Mouse (Mus musculus) intestine, embryonic 15.5 days (tissue): ENCODE data around the gene Ndufc1. TPM values are rescaled to one million over a fixed set of nuclear protein-coding genes. Genes with fewer than 3 reads are reported as not detected.
A peak's percentile ranks its signal among the peaks of the same experiment; 100 is the strongest.
"Not testable (repeated sequence)": the region's sequence is repeated elsewhere in the genome, so short reads cannot be mapped to it uniquely, and the experiment has no call there.

Source experiments
- ATAC-seq: fragments of 200-750 bp; cut with Nextera tagmentation; 2 replicates; pipeline ENCODE4 v1.8.0; 2017; ENCODE audit warnings: moderate TSS enrichment, moderate library complexity
- H3K27ac ChIP-seq: fragments of 300-500 bp; sonication (generic); 2 replicates; pipeline ENCODE4 v1.5.1; 2015; ENCODE audit warnings: mild to moderate bottlenecking, inconsistent platforms
- H3K27me3 ChIP-seq: fragments of 300-500 bp; sonication (generic); replicated peaks from 2 replicates; pipeline ENCODE4 v1.6.1; 2015; ENCODE audit warnings: inconsistent platforms
- H3K36me3 ChIP-seq: fragments of 300-500 bp; sonication (generic); 2 replicates; pipeline ENCODE4 v1.6.1; 2015; ENCODE audit warnings: inconsistent platforms
- H3K4me1 ChIP-seq: fragments of 300-500 bp; sonication (generic); replicated peaks from 2 replicates; pipeline ENCODE4 v1.6.1; 2015; ENCODE audit warnings: inconsistent platforms
- H3K4me2 ChIP-seq: fragments of 300-500 bp; sonication (generic); replicated peaks from 2 replicates; pipeline ENCODE4 v1.6.1; 2015; ENCODE audit warnings: mild to moderate bottlenecking, inconsistent platforms
- H3K4me3 ChIP-seq: fragments of 300-500 bp; sonication (generic); replicated peaks from 2 replicates; pipeline ENCODE4 v1.5.1; 2015; ENCODE audit warnings: inconsistent platforms
- H3K9ac ChIP-seq: fragments of 300-500 bp; sonication (generic); 2 replicates; pipeline ENCODE4 v1.6.1; 2015; ENCODE audit warnings: inconsistent platforms
- H3K9me3 ChIP-seq: fragments of 300-500 bp; sonication (generic); 2 replicates; pipeline ENCODE4 v1.6.1; 2016; ENCODE audit warnings: inconsistent platforms
- WGBS: fragments of 180-500 bp; shearing (Covaris S2); methylation state at CpG from one replicate; pipeline ENCODE4 v1.1.7; 2015; 5-methylcytosine and 5-hydroxymethylcytosine counted together
- polyA plus RNA-seq: library from polyadenylated mRNA; unstranded; fragments of >200 nt; fragmentation: Nextera tagmentation; extraction: Ambion mirVana; gene quantifications from 2 replicates; pipeline ENCODE4 v1.2.1, GENCODE M21; 2015

Gene Ndufc1
- 798 and 916 TPM in 2 replicates for polyA plus RNA-seq

- H3K9me3 ChIP-seq = no peaks in the 10 kb centered on the region
- H3K4me2 ChIP-seq = peak within 1 kb of the TSS; percentile 61
- H3K27ac ChIP-seq = peak within 1 kb of the TSS; percentile 93
- under 1% methylated on average over 40 of the region's 40 CpGs for WGBS
- peak within 1 kb of the TSS; percentile 72 for H3K4me3 ChIP-seq
- H3K27me3 ChIP-seq = no peaks in the 10 kb centered on the region
- ATAC-seq = peak; percentile 91
- H3K4me1 ChIP-seq = no peaks in the 10 kb centered on the region
- H3K9ac ChIP-seq = peak within 1 kb of the TSS; percentile 78
- H3K36me3 ChIP-seq = peaks cover 3% of the 10 kb centered on the region; the same call in 1 of the 2 replicates
Observed at GRCm38 (mm10) chr3:51408561-51409183, at the start of gene Ndufc1. Ndufc1 (minus strand) TSS chr3:51408988.

GRCm38 (mm10) chr3:51434871-51435595, 26.2 kb upstream of the Ndufc1 start:
- no peak overlapping the region for H3K4me3 ChIP-seq
- no peaks in the 10 kb centered on the region for H3K27me3 ChIP-seq
- ATAC-seq = no peak
- no peak overlapping the region for H3K27ac ChIP-seq
- H3K4me1 ChIP-seq = no peaks in the 10 kb centered on the region
- 91% methylated on average over 3 of the region's 3 CpGs for WGBS
- no peak overlapping the region for H3K9ac ChIP-seq
- no peak overlapping the region for H3K4me2 ChIP-seq
- no peaks in the 10 kb centered on the region for H3K9me3 ChIP-seq
- H3K36me3 ChIP-seq = no peaks in the 10 kb centered on the region

GRCm38 (mm10) chr3:51434364-51434763, 25.6 kb upstream of the Ndufc1 start:
- H3K4me2 ChIP-seq, H3K9ac ChIP-seq, H3K27me3 ChIP-seq, ATAC-seq, H3K4me1 ChIP-seq, H3K36me3 ChIP-seq, H3K27ac ChIP-seq, H3K4me3 ChIP-seq, H3K9me3 ChIP-seq: not testable (repeated sequence)
- 86% methylated on average over 5 of the region's 5 CpGs for WGBS

GRCm38 (mm10) chr3:51425394-51425793, 16.6 kb upstream of the Ndufc1 start:
- Histone ChIP-seq H3K36me3 (no peaks in the 10 kb centered on the region), H3K4me2 (no peak overlapping the region), H3K27me3 (no peaks in the 10 kb centered on the region), H3K9me3 (no peaks in the 10 kb centered on the region), H3K27ac (no peak overlapping the region), H3K9ac (no peak overlapping the region), H3K4me3 (no peak overlapping the region), H3K4me1 (no peaks in the 10 kb centered on the region)
- ATAC-seq = no peak

- ATAC-seq = no peak
- WGBS = 59% methylated on average over 3 of the region's 3 CpGs
- H3K9ac ChIP-seq = no peak overlapping the region
- no peak overlapping the region for H3K27ac ChIP-seq
- H3K4me1 ChIP-seq = peaks cover 3% of the 10 kb centered on the region; the same call in 1 of the 2 replicates
- no peaks in the 10 kb centered on the region for H3K36me3 ChIP-seq
- no peaks in the 10 kb centered on the region for H3K9me3 ChIP-seq
- H3K27me3 ChIP-seq = no peaks in the 10 kb centered on the region
- no peak overlapping the region for H3K4me2 ChIP-seq
- no peak overlapping the region for H3K4me3 ChIP-seq
Observed at GRCm38 (mm10) chr3:51421921-51422320, 13.1 kb upstream of the Ndufc1 start.

GRCm38 (mm10) chr3:51417966-51418365, 9.2 kb upstream of the Ndufc1 start:
- peaks cover 3% of the 10 kb centered on the region; the same call in 1 of the 2 replicates for H3K4me1 ChIP-seq
- H3K36me3 ChIP-seq = no peaks in the 10 kb centered on the region
- H3K4me2 ChIP-seq = peak overlapping the region; percentile 62
- no peaks in the 10 kb centered on the region for H3K9me3 ChIP-seq
- H3K27me3 ChIP-seq = no peaks in the 10 kb centered on the region
- 57% methylated on average over 2 of the region's 2 CpGs for WGBS
- ATAC-seq = no peak
- H3K9ac ChIP-seq = no peak overlapping the region
- H3K4me3 ChIP-seq = no peak overlapping the region
- H3K27ac ChIP-seq = no peak overlapping the region

- Histone ChIP-seq H3K4me1 (peaks cover 3% of the 10 kb centered on the region; the same call in 1 of the 2 replicates), H3K4me3 (peak overlapping the region; percentile 97), H3K4me2 (peak overlapping the region; percentile 62), H3K9ac (no peak overlapping the region; the same call in 1 of the 2 replicates), H3K27ac (no peak overlapping the region), H3K9me3 (no peaks in the 10 kb centered on the region), H3K36me3 (no peaks in the 10 kb centered on the region), H3K27me3 (no peaks in the 10 kb centered on the region)
- 47% methylated on average over 2 of the region's 2 CpGs for WGBS
- ATAC-seq = no peak
Observed at GRCm38 (mm10) chr3:51417485-51417884, 8.7 kb upstream of the Ndufc1 start.

- Histone ChIP-seq H3K9me3 (no peaks in the 10 kb centered on the region), H3K27me3 (no peaks in the 10 kb centered on the region), H3K36me3 (no peaks in the 10 kb centered on the region), H3K4me1 (peaks cover 3% of the 10 kb centered on the region; the same call in 1 of the 2 replicates), H3K27ac (peak overlapping the region; percentile 93), H3K4me2 (peak overlapping the region; percentile 62), H3K4me3 (peak overlapping the region; percentile 97), H3K9ac (peak overlapping the region; percentile 98)
- 9% methylated on average over 8 of the region's 8 CpGs for WGBS
- ATAC-seq = no peak
Observed at GRCm38 (mm10) chr3:51417135-51417458, 8.3 kb upstream of the Ndufc1 start.

- ATAC-seq = peak; percentile 62
- no peaks in the 10 kb centered on the region for H3K27me3 ChIP-seq
Observed at GRCm38 (mm10) chr3:51416364-51417134, 7.8 kb upstream of the Ndufc1 start.

GRCm38 (mm10) chr3:51416073-51416363, 7.2 kb upstream of the Ndufc1 start:
- peak; percentile 75 for ATAC-seq
- Histone ChIP-seq H3K9me3 (no peaks in the 10 kb centered on the region), H3K27ac (peak overlapping the region; percentile 93), H3K4me2 (peak overlapping the region; percentile 62), H3K4me3 (peak overlapping the region; percentile 97), H3K36me3 (no peaks in the 10 kb centered on the region), H3K4me1 (peaks cover 3% of the 10 kb centered on the region; the same call in 1 of the 2 replicates), H3K9ac (peak overlapping the region; percentile 98), H3K27me3 (no peaks in the 10 kb centered on the region)
- WGBS = under 1% methylated on average over 30 of the region's 30 CpGs

More at GRCm38 (mm10) chr3:51416364-51417134, 7.8 kb upstream of the Ndufc1 start:
- no peaks in the 10 kb centered on the region for H3K36me3 ChIP-seq
- WGBS = under 1% methylated on average over 68 of the region's 68 CpGs
- H3K9ac ChIP-seq = peak overlapping the region; percentile 98
- H3K9me3 ChIP-seq = no peaks in the 10 kb centered on the region
- H3K4me3 ChIP-seq = peak overlapping the region; percentile 97
- peak overlapping the region; percentile 93 for H3K27ac ChIP-seq
- H3K4me2 ChIP-seq = peak overlapping the region; percentile 62
- H3K4me1 ChIP-seq = peaks cover 3% of the 10 kb centered on the region; the same call in 1 of the 2 replicates

GRCm38 (mm10) chr3:51415098-51416072, 6.6 kb upstream of the Ndufc1 start, which contains the start of gene Naa15:
Naa15 (plus strand) TSS chr3:51415148.
- peak within 1 kb of the TSS; percentile 62 for H3K4me2 ChIP-seq
- H3K4me1 ChIP-seq = peaks cover 3% of the 10 kb centered on the region; the same call in 1 of the 2 replicates
- no peaks in the 10 kb centered on the region for H3K36me3 ChIP-seq
- no peaks in the 10 kb centered on the region for H3K9me3 ChIP-seq
- H3K4me3 ChIP-seq = peak within 1 kb of the TSS; percentile 97
- 3% methylated on average over 43 of the region's 43 CpGs for WGBS
- no peaks in the 10 kb centered on the region for H3K27me3 ChIP-seq
- peak within 1 kb of the TSS; percentile 93 for H3K27ac ChIP-seq
- ATAC-seq = peak; percentile 93
- peak within 1 kb of the TSS; percentile 98 for H3K9ac ChIP-seq
